Mouse (Mus musculus) kidney, embryonic 15.5 days (tissue): ENCODE measurements around the gene Prrc2b. TPM values are rescaled to one million over a fixed set of nuclear protein-coding genes. Genes with fewer than 3 reads are reported as not detected.

Source experiments
- ATAC-seq: fragments of 200-750 bp; cut with Nextera tagmentation; replicated peaks from 2 replicates; pipeline ENCODE4 v1.8.0; 2017; ENCODE audit warnings: moderate TSS enrichment; ENCODE audit not compliant: low FRiP score
- H3K27ac ChIP-seq: fragments of 300-500 bp; sonication (generic); 2 replicates; pipeline ENCODE4 v1.5.1; 2015; ENCODE audit warnings: mild to moderate bottlenecking, inconsistent platforms
- H3K27me3 ChIP-seq: fragments of 300-500 bp; sonication (generic); 2 replicates; pipeline ENCODE4 v1.6.1; 2015; ENCODE audit warnings: inconsistent platforms
- H3K36me3 ChIP-seq: fragments of 300-500 bp; sonication (generic); 2 replicates; pipeline ENCODE4 v1.6.1; 2015; ENCODE audit warnings: inconsistent platforms
- H3K4me1 ChIP-seq: fragments of 300-500 bp; sonication (generic); 2 replicates; pipeline ENCODE4 v1.6.1; 2015; ENCODE audit warnings: inconsistent platforms
- H3K4me2 ChIP-seq: fragments of 300-500 bp; sonication (generic); 2 replicates; pipeline ENCODE4 v1.6.1; 2015; ENCODE audit warnings: moderate library complexity, mild to moderate bottlenecking, inconsistent platforms
- H3K4me3 ChIP-seq: fragments of 300-500 bp; sonication (generic); replicated peaks from 2 replicates; pipeline ENCODE4 v1.5.1; 2015; ENCODE audit warnings: mild to moderate bottlenecking, inconsistent platforms
- H3K9ac ChIP-seq: fragments of 300-500 bp; sonication (generic); 2 replicates; pipeline ENCODE4 v1.6.1; 2015; ENCODE audit warnings: mild to moderate bottlenecking, inconsistent platforms
- H3K9me3 ChIP-seq: fragments of 300-500 bp; sonication (generic); replicated peaks from 2 replicates; pipeline ENCODE4 v1.6.1; 2016; ENCODE audit warnings: inconsistent platforms
- WGBS: fragments of 180-500 bp; shearing (Covaris S2); methylation state at CpG from one replicate; pipeline ENCODE4 v1.1.7; 2015; ENCODE audit warnings: mixed read lengths; 5-methylcytosine and 5-hydroxymethylcytosine counted together
- polyA plus RNA-seq: library from polyadenylated mRNA; unstranded; fragments of >200 nt; fragmentation: Nextera tagmentation; extraction: Ambion mirVana; gene quantifications from 2 replicates; pipeline ENCODE4 v1.2.1, GENCODE M21; 2015

Gene Prrc2b
- polyA plus RNA-seq, 1 experiment from 2014 or later: 49.2 TPM

DNA sequence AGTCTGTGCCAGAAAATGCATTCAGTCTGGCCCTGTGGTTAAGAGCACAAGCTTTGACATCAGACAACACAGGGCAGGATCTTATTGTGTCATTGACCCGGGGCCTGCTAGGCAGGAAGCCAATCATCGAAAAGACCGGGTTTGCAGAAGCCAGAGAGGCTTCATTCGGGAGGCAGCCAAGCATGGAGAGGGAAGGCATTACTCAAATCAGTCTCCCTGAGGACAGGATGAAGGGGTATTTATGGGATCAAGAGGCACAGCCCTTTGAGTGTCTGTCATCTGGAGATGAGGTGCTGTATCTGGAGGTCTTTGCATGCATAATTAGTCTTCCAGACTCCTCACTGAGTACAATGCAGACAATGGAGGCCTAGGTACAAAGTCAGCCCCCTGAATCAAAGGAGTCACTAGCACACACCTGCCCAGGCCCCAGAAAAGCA, 10.4 kb upstream of the Prrc2b start:
- peaks cover 17% of the 10 kb centered on the region for H3K4me1 ChIP-seq
- WGBS: 16% methylated on average over 4 of the region's 4 CpGs
- H3K9ac ChIP-seq: no peak overlapping the region
- no peak for ATAC-seq
- H3K4me3 ChIP-seq: no peak overlapping the region
- no peaks in the 10 kb centered on the region for H3K27me3 ChIP-seq
- H3K9me3 ChIP-seq: no peaks in the 10 kb centered on the region
- H3K36me3 ChIP-seq: no peaks in the 10 kb centered on the region
- no peak overlapping the region for H3K27ac ChIP-seq
- H3K4me2 ChIP-seq: no peak overlapping the region

DNA sequence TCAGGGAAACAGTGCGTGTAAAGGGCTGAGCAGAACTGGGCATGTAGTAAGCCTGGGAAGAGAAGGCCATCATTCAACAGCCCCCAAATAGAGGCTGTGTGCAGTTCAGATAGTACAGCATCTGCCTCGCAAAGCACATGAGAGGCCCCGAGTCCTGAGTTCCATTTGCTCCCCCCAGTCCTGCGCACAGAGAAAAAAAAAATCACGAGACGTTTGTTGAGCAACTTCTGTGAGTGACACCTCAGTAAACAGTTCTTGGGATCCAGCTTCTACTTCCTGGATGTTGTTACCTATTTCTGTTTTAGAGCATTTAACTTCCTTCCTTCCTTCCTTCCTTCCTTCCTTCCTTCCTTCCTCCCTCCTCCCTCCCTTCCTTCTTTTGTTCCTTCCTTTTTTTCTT, 9.3 kb upstream of the Prrc2b start:
- Histone ChIP-seq H3K4me3 (no peak overlapping the region), H3K27me3 (no peaks in the 10 kb centered on the region), H3K36me3 (no peaks in the 10 kb centered on the region), H3K4me1 (peaks cover 17% of the 10 kb centered on the region), H3K9me3 (no peaks in the 10 kb centered on the region), H3K4me2 (no peak overlapping the region), H3K9ac (no peak overlapping the region), H3K27ac (no peak overlapping the region)
- no peak for ATAC-seq
- WGBS: 72% methylated on average over 6 of the region's 6 CpGs

DNA sequence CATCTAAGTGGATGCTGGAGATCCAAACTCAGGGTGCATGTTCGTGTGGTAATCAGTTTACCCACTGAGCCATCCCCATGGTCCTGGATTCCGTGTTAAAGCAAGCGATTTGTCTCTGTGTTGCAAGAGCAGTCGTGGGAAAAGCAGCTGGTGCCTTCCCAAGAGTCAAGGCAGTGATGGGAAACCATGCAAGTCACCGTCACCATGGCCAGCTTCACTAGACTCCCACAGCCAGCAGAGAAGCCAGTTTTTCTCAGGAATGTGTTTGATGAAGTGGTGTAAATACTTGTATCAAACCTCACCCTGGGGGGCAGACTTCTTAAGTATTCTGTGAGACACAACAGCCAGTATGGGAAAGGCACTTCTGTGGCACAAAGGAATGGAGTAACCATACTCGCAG, 8.5 kb upstream of the Prrc2b start:
- H3K36me3 ChIP-seq: no peaks in the 10 kb centered on the region
- no peak overlapping the region for H3K4me3 ChIP-seq
- H3K9me3 ChIP-seq: no peaks in the 10 kb centered on the region
- H3K27me3 ChIP-seq: no peaks in the 10 kb centered on the region
- H3K4me1 ChIP-seq: peaks cover 9% of the 10 kb centered on the region
- 59% methylated on average over 6 of the region's 6 CpGs for WGBS
- no peak overlapping the region for H3K9ac ChIP-seq
- H3K4me2 ChIP-seq: no peak overlapping the region
- ATAC-seq: no peak
- no peak overlapping the region for H3K27ac ChIP-seq

DNA sequence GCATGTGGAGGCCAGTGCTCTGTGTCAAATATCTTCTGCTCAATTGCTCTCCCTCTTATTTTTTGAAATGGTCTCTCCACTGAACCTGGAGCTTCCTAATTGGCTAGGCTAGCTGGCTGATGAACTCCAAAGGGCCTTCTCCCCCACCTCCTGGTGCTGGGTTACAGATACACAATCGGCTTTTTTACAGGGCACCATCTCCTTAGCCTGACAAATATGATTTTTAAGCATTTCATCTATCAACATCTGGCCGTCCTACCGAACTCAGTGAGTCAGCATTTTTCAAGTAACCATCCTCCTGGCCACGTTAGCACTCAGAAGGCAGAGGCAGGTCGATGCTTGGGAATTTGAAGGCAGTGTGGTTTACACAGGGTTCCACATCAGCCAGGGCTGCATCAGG, 6.2 kb upstream of the Prrc2b start:
- Histone ChIP-seq H3K4me3 (no peak overlapping the region), H3K4me1 (peaks cover 7% of the 10 kb centered on the region; the same call in 1 of the 2 replicates), H3K9ac (no peak overlapping the region), H3K27ac (no peak overlapping the region), H3K27me3 (no peaks in the 10 kb centered on the region), H3K36me3 (no peaks in the 10 kb centered on the region), H3K4me2 (no peak overlapping the region), H3K9me3 (no peaks in the 10 kb centered on the region)
- ATAC-seq: no peak
- WGBS: 86% methylated on average over 5 of the region's 5 CpGs

DNA sequence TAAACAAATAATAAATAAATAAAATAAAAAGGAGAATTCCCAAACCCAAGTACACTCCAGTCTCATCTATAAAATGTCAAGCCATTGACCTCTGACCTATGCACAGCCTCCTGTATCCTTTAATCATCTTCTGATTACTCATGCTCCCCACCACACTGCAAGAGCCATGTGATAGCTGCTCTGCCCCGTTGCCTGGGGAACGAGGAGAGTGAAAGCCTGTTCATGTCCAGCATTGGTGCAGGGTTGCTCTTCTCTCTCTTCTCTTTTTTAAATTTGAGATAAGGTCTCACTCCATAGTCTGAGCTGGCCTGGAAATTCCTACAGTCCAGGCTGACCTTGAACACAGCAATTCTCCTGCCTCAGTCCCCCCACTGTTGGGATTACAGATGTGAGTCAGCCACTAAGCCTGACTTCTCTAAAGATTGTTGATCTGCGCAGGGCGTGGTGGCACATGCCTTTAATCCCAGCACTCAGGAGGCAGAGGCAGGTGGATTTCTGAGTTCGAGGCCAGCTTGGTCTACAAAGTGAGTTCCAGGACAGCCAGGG, 4.2 kb upstream of the Prrc2b start:
- Histone ChIP-seq H3K27ac (no peak overlapping the region), H3K27me3 (no peaks in the 10 kb centered on the region), H3K4me3 (no peak overlapping the region), H3K9me3 (no peaks in the 10 kb centered on the region), H3K4me2 (no peak overlapping the region), H3K9ac (no peak overlapping the region), H3K4me1 (0 out of 2 replicates have a peak, but pooled peaks cover 5% of the 10 kb centered on the region), H3K36me3 (no peaks in the 10 kb centered on the region)
- no peak for ATAC-seq
- 74% methylated on average over 5 of the region's 5 CpGs for WGBS

DNA sequence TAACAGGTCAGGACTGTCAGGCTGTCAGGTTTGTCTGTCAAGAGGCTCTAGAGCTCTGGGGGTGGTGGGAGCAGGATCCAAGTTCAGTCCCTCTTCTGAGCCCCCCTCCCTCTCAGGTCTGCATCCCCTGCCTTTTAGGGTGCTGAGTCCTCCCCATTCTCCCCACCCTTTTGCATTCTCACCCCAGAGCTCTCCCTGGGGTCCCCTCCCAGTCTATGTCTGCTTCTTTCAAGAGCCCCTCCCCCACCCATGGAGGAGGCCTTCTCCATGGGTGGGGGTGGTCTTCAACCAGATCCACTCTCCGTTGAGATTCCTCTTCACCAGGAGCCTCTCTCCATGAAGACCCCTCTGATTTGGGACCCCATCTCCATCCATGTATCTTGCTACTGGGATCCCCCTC, 747 bp upstream of the Prrc2b start:
- H3K27me3 ChIP-seq: no peaks in the 10 kb centered on the region
- H3K27ac ChIP-seq: peak overlapping the region; percentile 99
- 32% methylated on average over 1 of the region's 1 CpGs for WGBS
- peak overlapping the region; percentile 87 for H3K4me3 ChIP-seq
- no peaks in the 10 kb centered on the region for H3K9me3 ChIP-seq
- no peaks in the 10 kb centered on the region for H3K36me3 ChIP-seq
- peak overlapping the region; percentile 69 for H3K4me2 ChIP-seq
- H3K9ac ChIP-seq: no peak overlapping the region; the same call in 1 of the 2 replicates
- H3K4me1 ChIP-seq: peaks cover 36% of the 10 kb centered on the region
- ATAC-seq: no peak

DNA sequence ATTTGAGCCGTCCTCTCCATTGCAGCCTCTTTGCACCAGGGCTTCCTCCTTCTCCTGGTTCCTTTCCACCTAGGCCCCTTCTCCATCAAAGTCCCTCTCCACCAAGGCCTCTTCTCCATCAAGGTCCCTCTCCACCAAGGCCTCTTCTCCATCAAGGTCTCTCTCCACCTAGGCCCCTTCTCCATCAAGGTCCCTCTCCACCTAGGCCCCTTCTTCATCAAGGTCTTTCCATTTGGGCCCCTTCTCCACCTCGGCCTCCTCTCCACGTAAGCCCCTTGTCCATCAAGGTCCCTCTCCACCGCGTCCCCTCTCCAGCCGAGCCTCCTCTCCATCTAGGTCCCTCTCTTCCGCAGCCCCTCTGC, 339 bp upstream of the Prrc2b start:
- Histone ChIP-seq H3K4me1 (peaks cover 40% of the 10 kb centered on the region), H3K27me3 (no peaks in the 10 kb centered on the region), H3K36me3 (no peaks in the 10 kb centered on the region), H3K9me3 (no peaks in the 10 kb centered on the region), H3K27ac (peak overlapping the region; percentile 99), H3K4me3 (peak overlapping the region; percentile 87), H3K4me2 (peak overlapping the region; percentile 69), H3K9ac (peak overlapping the region; percentile 99)
- no peak for ATAC-seq
- 8% methylated on average over 7 of the region's 7 CpGs for WGBS

DNA sequence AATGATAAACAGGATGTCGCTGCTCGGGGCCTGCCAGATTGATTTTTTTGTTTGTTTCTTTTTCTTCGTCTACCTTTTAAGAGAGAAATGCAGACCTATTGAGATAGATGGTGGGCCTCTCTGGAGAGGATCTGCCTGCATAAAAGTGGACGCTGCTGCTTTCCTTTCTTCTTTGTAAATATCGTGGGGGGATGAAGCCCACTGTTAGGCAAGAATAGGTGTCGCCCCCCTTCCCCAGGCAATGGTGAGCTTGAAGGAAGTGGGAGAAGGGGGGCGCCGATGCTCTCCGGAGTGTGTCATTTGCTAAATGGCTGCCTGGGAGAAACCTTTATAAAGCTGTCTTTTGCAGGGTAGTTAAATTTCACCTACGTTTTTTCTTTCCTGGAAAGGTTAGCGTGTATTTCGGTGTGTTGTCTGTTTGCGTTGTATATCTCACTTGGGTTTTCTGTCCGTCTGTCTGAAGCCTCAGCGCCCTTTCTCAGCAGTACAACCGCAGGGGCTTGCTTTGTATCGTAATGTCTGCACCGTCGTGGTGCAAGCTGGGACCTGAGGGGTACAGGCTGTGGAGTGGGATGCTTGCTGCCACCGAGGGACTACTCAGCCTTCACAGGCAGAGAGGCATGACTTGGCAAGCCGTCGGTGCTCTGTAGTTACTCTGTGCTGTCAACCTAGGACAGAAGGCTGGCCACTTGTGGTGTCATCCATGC, 931 bp downstream of the Prrc2b start:
- Histone ChIP-seq H3K27ac (peak overlapping the region; percentile 99), H3K4me2 (peak overlapping the region; percentile 69), H3K9me3 (no peaks in the 10 kb centered on the region), H3K4me3 (peak overlapping the region; percentile 87), H3K36me3 (no peaks in the 10 kb centered on the region), H3K27me3 (no peaks in the 10 kb centered on the region), H3K9ac (peak overlapping the region; percentile 99), H3K4me1 (peaks cover 53% of the 10 kb centered on the region)
- under 1% methylated on average over 22 of the region's 22 CpGs for WGBS
- 0 out of 2 replicates have a peak, but pooled peaks have one; percentile 19 for ATAC-seq

DNA sequence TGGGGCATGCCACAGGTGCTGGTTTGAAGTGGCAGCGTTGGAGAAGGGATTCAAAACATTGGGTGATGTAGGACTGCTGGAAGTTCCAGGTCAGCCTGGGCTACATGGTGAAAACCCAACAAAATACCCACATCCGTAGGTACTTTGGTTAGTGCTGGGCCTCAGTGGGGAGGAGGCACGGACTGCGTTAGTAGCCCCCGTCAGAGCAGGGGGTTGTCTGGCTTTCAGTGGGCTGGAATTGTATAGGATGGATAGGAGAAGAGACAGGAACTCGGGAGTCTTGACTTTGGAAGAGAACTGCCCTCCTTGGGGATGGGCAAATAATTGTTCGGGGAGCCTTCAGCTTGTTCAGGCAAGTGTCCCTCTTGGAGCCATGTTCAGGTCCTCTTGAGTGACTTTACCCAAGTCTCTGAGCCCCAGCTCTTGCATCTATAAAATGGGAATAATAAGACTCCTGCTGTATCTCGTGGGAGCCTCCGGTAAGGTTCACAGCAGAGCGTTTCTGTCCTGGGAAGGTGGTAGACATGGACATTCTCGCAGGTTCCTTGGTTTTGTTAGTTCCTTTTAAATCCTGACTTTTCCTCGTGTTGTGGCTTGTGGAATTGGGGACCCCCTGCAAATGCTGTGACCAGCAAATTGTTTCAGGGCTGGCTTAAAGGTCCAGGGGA, 1.6 kb downstream of the Prrc2b start:
- WGBS: 14% methylated on average over 12 of the region's 12 CpGs
- Histone ChIP-seq H3K4me3 (peak overlapping the region; percentile 87), H3K4me1 (peaks cover 60% of the 10 kb centered on the region), H3K36me3 (no peaks in the 10 kb centered on the region), H3K9me3 (no peaks in the 10 kb centered on the region), H3K9ac (peak overlapping the region; percentile 99), H3K27me3 (no peaks in the 10 kb centered on the region), H3K4me2 (peak overlapping the region; percentile 69), H3K27ac (peak overlapping the region; percentile 99)
- ATAC-seq: no peak

DNA sequence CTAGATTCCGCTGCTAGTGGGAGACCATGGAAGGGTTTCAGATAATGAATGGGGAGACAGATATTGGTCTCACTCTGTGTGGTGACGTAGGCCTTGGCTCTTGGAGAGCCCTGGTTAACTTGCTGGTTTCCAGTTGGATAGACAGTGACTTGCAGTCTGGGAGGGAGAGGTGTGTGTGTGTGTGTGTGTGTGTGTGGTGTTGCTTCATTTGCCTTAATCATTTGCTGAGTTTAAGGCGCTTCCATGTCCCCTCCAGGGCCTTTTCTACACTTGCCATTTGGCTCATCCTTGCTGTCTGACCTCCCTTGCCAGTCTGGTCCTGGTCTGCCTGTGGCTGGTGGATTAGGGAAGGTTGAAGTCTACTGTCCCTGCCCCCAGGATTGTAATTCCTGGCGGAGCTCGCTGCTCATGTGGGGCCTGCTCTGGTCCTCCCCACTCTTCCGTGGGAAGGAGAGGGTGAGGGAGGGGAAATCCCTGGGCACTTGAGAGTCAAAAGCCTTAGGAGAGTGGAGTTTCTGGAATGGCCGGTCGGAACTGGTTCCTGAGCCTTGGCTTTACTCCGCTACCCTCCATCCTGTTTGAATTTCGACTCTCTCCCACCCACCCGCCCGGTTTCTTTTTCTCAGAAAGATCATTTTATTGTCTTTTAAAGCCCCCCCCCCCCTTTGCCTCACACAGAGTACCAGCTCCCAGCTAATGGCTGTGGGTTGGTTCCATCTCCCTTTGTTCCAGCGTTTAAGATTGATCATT, 2.3 kb downstream of the Prrc2b start:
- Histone ChIP-seq H3K4me3 (peak overlapping the region; percentile 87), H3K9me3 (no peaks in the 10 kb centered on the region), H3K9ac (peak overlapping the region; percentile 99), H3K36me3 (no peaks in the 10 kb centered on the region), H3K27me3 (no peaks in the 10 kb centered on the region), H3K27ac (peak overlapping the region; percentile 99), H3K4me1 (peaks cover 67% of the 10 kb centered on the region), H3K4me2 (peak overlapping the region; percentile 69)
- WGBS: 6% methylated on average over 13 of the region's 13 CpGs
- no peak for ATAC-seq

DNA sequence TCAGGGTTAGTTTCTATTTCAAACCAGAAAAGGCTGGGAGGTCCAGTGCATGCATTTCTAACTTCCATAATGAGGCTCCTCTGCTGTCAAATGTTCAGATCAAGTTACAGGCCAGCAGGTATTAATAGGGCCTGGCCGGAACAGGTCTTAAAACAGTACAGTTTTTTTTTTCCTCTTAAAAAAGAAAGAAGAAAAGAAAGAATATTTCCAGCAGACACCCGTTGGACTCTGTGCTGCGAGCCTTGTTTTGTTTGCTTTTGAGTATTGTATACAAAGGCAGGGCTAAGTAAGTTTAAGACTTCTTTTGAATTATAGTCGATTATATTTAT, 2.9 kb downstream of the Prrc2b start:
- H3K36me3 ChIP-seq: no peaks in the 10 kb centered on the region
- peak overlapping the region; percentile 87 for H3K4me3 ChIP-seq
- peaks cover 73% of the 10 kb centered on the region for H3K4me1 ChIP-seq
- peak overlapping the region; percentile 69 for H3K4me2 ChIP-seq
- no peak for ATAC-seq
- peak overlapping the region; percentile 99 for H3K27ac ChIP-seq
- no peaks in the 10 kb centered on the region for H3K27me3 ChIP-seq
- WGBS: 18% methylated on average over 4 of the region's 4 CpGs
- peak overlapping the region; percentile 99 for H3K9ac ChIP-seq
- H3K9me3 ChIP-seq: no peaks in the 10 kb centered on the region
